Mouse (Mus musculus) CH12.LX (cell line): ENCODE measurements around the gene Kif26a.

ENCODE experiments used
- CHD2 ChIP-seq: IDR thresholded peaks from 2 replicates; pipeline ENCODE4 v1.6.1; 2011; ENCODE audit warnings: low read length, improper control_type of control experiment
- CTCF ChIP-seq, 2 experiments: IDR thresholded peaks in 1 of 2; conservative IDR thresholded peaks in 1 of 2; 2 replicates each; pipeline ENCODE4 v1.5.1; 2011 to 2012; ENCODE audit warnings: low read depth in 2 of 2, low read length in 2 of 2, improper control_type of control experiment in 1 of 2, inconsistent platforms in 1 of 2, mild to moderate bottlenecking in 1 of 2, moderate library complexity in 1 of 2
- EP300 ChIP-seq: IDR thresholded peaks from 2 replicates; pipeline ENCODE4 v1.6.1; 2011; ENCODE audit warnings: low read length, improper control_type of control experiment
- ETS1 ChIP-seq: conservative IDR thresholded peaks from 2 replicates; pipeline ENCODE4 v1.6.1; 2012; ENCODE audit warnings: low read depth, mild to moderate bottlenecking, inconsistent platforms, low read length, improper control_type of control experiment, moderate library complexity
- GABPA ChIP-seq: IDR thresholded peaks from 2 replicates; pipeline ENCODE4 v1.6.1; 2012; ENCODE audit warnings: low read depth, low read length, improper control_type of control experiment, inconsistent platforms; ENCODE audit not compliant: insufficient replicate concordance
- JUND ChIP-seq: conservative IDR thresholded peaks from 2 replicates; pipeline ENCODE4 v1.6.1; 2011; ENCODE audit warnings: low read depth, low read length, improper control_type of control experiment
- MAX ChIP-seq: IDR thresholded peaks from 2 replicates; pipeline ENCODE4 v1.6.1; 2011; ENCODE audit warnings: low read length, improper control_type of control experiment
- POLR2A ChIP-seq: IDR thresholded peaks from 2 replicates; pipeline ENCODE4 v1.6.1; 2011; ENCODE audit warnings: low read depth, mild to moderate bottlenecking, improper control_type of control experiment, low read length
- UBTF ChIP-seq: IDR thresholded peaks from 2 replicates; pipeline ENCODE4 v1.6.1; 2012; ENCODE audit warnings: low read depth, mild to moderate bottlenecking, inconsistent platforms, low read length, improper control_type of control experiment, moderate library complexity
- USF2 ChIP-seq: conservative IDR thresholded peaks from 2 replicates; pipeline ENCODE4 v1.6.1; 2011; ENCODE audit warnings: low read depth, low read length, improper control_type of control experiment
- ZKSCAN1 ChIP-seq: IDR thresholded peaks from 2 replicates; pipeline ENCODE4 v1.6.1; 2012; ENCODE audit warnings: low read depth, inconsistent platforms, low read length, improper control_type of control experiment, borderline replicate concordance
- ZMIZ1 ChIP-seq: IDR thresholded peaks from 2 replicates; pipeline ENCODE4 v1.6.1; 2012; ENCODE audit warnings: low read depth, mild to moderate bottlenecking, inconsistent platforms, low read length, improper control_type of control experiment

GRCm38 (mm10) chr12:112107685-112108084 lies 38.3 kb upstream of the Kif26a start:
- no peak for TF ChIP-seq ETS1
- TF ChIP-seq EP300, result no peak
- TF ChIP-seq ZMIZ1, result no peak
- TF ChIP-seq JUND, result no peak
- TF ChIP-seq CTCF (conservative IDR thresholded peaks at IDR 0.05 in 1 of 2, IDR thresholded peaks at IDR 0.05 in 1 of 2; ENCODE audit: low read depth in 2 of 2, low read length in 2 of 2), result no peak
- TF ChIP-seq MAX, result no peak
- no peak for TF ChIP-seq ZKSCAN1
- TF ChIP-seq POLR2A, result no peak
- TF ChIP-seq USF2, result no peak
- no peak for TF ChIP-seq UBTF
- TF ChIP-seq CHD2, result no peak
- TF ChIP-seq GABPA, result no peak
